Mouse (Mus musculus): Measurements from ENCODE around the gene Kcnj10. TPM values are rescaled to one million over a fixed set of nuclear protein-coding genes. Genes with fewer than 3 reads are reported as not detected.

Kcnj10 gene
- total and polyA plus RNA-seq, 3 experiments = 0.04 to 0.72 TPM; not detected in 1

GRCm38 (mm10) chr1:172309699-172310398 is 31.2 kb upstream of the Kcnj10 start:
- Histone ChIP-seq H3K9me3 (replicated peaks; ENCODE audit: insufficient read depth, low read length) (no peaks in the 10 kb centered on the region), H3K27ac (ENCODE audit: control insufficient read depth, low read depth, low read length) (peak overlapping the region; percentile 84), H3K9ac (ENCODE audit: control insufficient read depth, low read depth, low read length, poor library complexity, severe bottlenecking) (peak overlapping the region; percentile 86), H3K4me3 (ENCODE audit: control insufficient read depth in 1 of 2, insufficient read depth in 1 of 2, low read depth in 2 of 2, low read length in 2 of 2) (peak overlapping the region; percentile 41 to 51), H3K4me1 (ENCODE audit: control insufficient read depth in 1 of 2, insufficient read depth in 2 of 2, low read length in 2 of 2) (peaks cover 2 to 23% of the 10 kb centered on the region in 2 experiments), H3K36me3 (ENCODE audit: control insufficient read depth in 1 of 2, insufficient read depth in 2 of 2, low read length in 2 of 2) (peaks cover 0 to 13% of the 10 kb centered on the region in 2 experiments; a peak in 2 of 4 replicates), H3K27me3 (ENCODE audit: control insufficient read depth in 1 of 2, insufficient read depth in 2 of 2, low read length in 2 of 2) (no peaks in the 10 kb centered on the region), H3K79me2 (ENCODE audit: control insufficient read depth, insufficient read depth, low read length, poor library complexity) (peaks cover 20% of the 10 kb centered on the region)
- DNase-seq (ENCODE audit: low read depth, low spot score) = peak; percentile 95
- TF ChIP-seq ETS1 (IDR thresholded peaks at IDR 0.05; ENCODE audit: low read depth, low read length) (peak; percentile 51), USF1 (IDR thresholded peaks at IDR 0.05; ENCODE audit: low read depth, low read length) (no peak; the same call in 1 of the 2 replicates), CHD1 (IDR thresholded peaks at IDR 0.05; ENCODE audit: low read depth, low read length) (no peak), USF2 (IDR thresholded peaks at IDR 0.05; ENCODE audit: borderline replicate concordance in 1 of 2, insufficient read depth in 1 of 2, low read depth in 1 of 2, low read length in 2 of 2) (no peak), RCOR1 (IDR thresholded peaks at IDR 0.05; ENCODE audit: low read depth, low read length) (no peak; the same call in 1 of the 2 replicates), POLR2A (IDR thresholded peaks at IDR 0.05; ENCODE audit: control insufficient read depth in 1 of 2, insufficient read depth in 1 of 2, low read depth in 1 of 2, low read length in 2 of 2, poor library complexity in 1 of 2) (peak in 1 of 2 experiments; percentile 68; a peak in 1 of 4 replicates), MAZ (IDR thresholded peaks at IDR 0.05; ENCODE audit: low read depth, low read length) (peak; percentile 43; the same call in 1 of the 2 replicates), ELF1 (IDR thresholded peaks at IDR 0.05; ENCODE audit: low read depth, low read length) (peak; percentile 47; the same call in 1 of the 2 replicates), MAX (IDR thresholded peaks at IDR 0.05; ENCODE audit: low read length) (peak; percentile 97), GABPA (IDR thresholded peaks at IDR 0.05; ENCODE audit: low read depth, low read length) (no peak), POLR2AphosphoS2 (IDR thresholded peaks at IDR 0.05; ENCODE audit: low read length) (no peak), ZC3H11A (IDR thresholded peaks at IDR 0.05; ENCODE audit: low read depth, low read length) (peak; percentile 89), MYB (IDR thresholded peaks at IDR 0.05; ENCODE audit: low read depth, low read length) (peak; percentile 27; the same call in 1 of the 2 replicates), KAT2A (conservative IDR thresholded peaks at IDR 0.05; ENCODE audit: low read depth, low read length) (no peak), BHLHE40 (IDR thresholded peaks at IDR 0.05; ENCODE audit: borderline replicate concordance, low read depth, low read length) (peak; percentile 81), UBTF (IDR thresholded peaks at IDR 0.05; ENCODE audit: borderline replicate concordance, insufficient read depth, low read depth, low read length) (no peak), SIN3A (IDR thresholded peaks at IDR 0.05; ENCODE audit: low read length) (peak; percentile 93), MAFK (IDR thresholded peaks at IDR 0.05; ENCODE audit: borderline replicate concordance, low read depth, low read length) (no peak), EP300 (IDR thresholded peaks at IDR 0.05; ENCODE audit: low read depth in 1 of 2, low read length in 2 of 2) (peak; percentile 9 to 55; a peak in 3 of 4 replicates), ZMIZ1 (IDR thresholded peaks at IDR 0.05; ENCODE audit: low read depth, low read length) (no peak), ZKSCAN1 (IDR thresholded peaks at IDR 0.05; ENCODE audit: low read depth, low read length) (0 out of 2 replicates have a peak, but pooled peaks have one; percentile 48), E2F4 (IDR thresholded peaks at IDR 0.05; ENCODE audit: borderline replicate concordance, low read depth, low read length) (no peak), JUND (IDR thresholded peaks at IDR 0.05; ENCODE audit: low read depth, low read length) (0 out of 2 replicates have a peak, but pooled peaks have one; percentile 17), POLR2AphosphoS5 (IDR thresholded peaks at IDR 0.05; ENCODE audit: borderline replicate concordance, low read depth, low read length) (no peak), TBP (IDR thresholded peaks at IDR 0.05; ENCODE audit: low read depth, low read length) (peak; percentile 75; the same call in 1 of the 2 replicates), NRF1 (IDR thresholded peaks at IDR 0.05; ENCODE audit: insufficient read depth, low read depth, low read length, poor library complexity, severe bottlenecking) (no peak), RAD21 (IDR thresholded peaks at IDR 0.05; ENCODE audit: low read depth, low read length) (peak; percentile 93), MEF2A (IDR thresholded peaks at IDR 0.05; ENCODE audit: extremely low read depth, insufficient replicate concordance, low read depth, low read length, poor library complexity, severe bottlenecking) (no peak), TAL1 (IDR thresholded peaks at IDR 0.05; ENCODE audit: low read length) (no peak), HCFC1 (IDR thresholded peaks at IDR 0.05; ENCODE audit: low read depth, low read length) (peak; percentile 38; the same call in 1 of the 2 replicates), MXI1 (IDR thresholded peaks at IDR 0.05; ENCODE audit: low read depth, low read length) (peak; percentile 97), CTCF (IDR thresholded peaks at IDR 0.05 in 2 of 3, conservative IDR thresholded peaks at IDR 0.05 in 1 of 3; ENCODE audit: control insufficient read depth in 1 of 3, insufficient read depth in 1 of 3, low read depth in 2 of 3, low read length in 3 of 3, poor library complexity in 1 of 3, severe bottlenecking in 1 of 3) (peak; percentile 95 to 99 (median 98)), GATA1 (IDR thresholded peaks at IDR 0.05; ENCODE audit: low read depth, low read length) (no peak), MYC (IDR thresholded peaks at IDR 0.05; ENCODE audit: low read depth, low read length) (peak; percentile 100), CHD2 (IDR thresholded peaks at IDR 0.05; ENCODE audit: low read length) (peak; percentile 69)
